Mouse (Mus musculus): ENCODE measurements around the gene Fam83b. TPM values are rescaled to one million over a fixed set of nuclear protein-coding genes. Genes with fewer than 3 reads are reported as not detected.

Fam83b gene
- polyA plus RNA-seq, 1 experiment from 2014 or later: 0.66 TPM

DNA sequence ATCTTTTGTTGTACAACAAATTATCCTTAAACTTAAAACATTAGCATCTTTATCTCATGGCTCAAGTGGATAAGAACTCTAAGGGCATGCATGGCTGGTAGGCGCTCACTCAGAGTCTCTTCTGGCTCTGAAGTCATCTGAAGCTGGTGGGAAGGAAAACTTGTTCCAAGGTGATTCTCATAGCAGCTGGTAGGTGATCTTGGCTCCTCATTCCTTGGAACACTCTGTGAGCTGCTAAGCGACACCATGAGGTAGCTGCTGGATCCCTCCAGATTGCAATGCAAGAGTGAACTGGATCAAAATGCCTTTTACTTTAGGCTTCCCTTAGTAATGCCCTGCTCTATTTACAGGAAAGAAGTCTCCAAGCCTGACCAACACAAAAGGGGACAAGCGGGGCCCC, 34.5 kb downstream of the Fam83b start:
- Histone ChIP-seq H3K27ac (no peak overlapping the region), H3K4me1 (replicated peaks; ENCODE audit: insufficient read depth, low read length) (no peaks in the 10 kb centered on the region), H3K9me3 (replicated peaks; ENCODE audit: low read length) (no peaks in the 10 kb centered on the region), H3K4me2 (ENCODE audit: low read length) (no peak overlapping the region), H3K27me3 (ENCODE audit: insufficient read depth, low read length) (no peaks in the 10 kb centered on the region), H3K4me3 (replicated peaks; ENCODE audit: low read depth, low read length) (no peak overlapping the region), H3K9ac (ENCODE audit: low read depth, low read length) (no peak overlapping the region), H3K36me3 (ENCODE audit: insufficient read depth, low read length) (no peaks in the 10 kb centered on the region)
- ATAC-seq (replicated peaks; ENCODE audit: low FRiP score, low read depth) (no peak), DNase-seq (ENCODE audit: low spot score) (no peak)
- no peak for TF ChIP-seq CTCF (IDR thresholded peaks at IDR 0.05; ENCODE audit: low read depth)
- 84% methylated on average over 3 of the region's 3 CpGs for WGBS

GRCm38 (mm10) chr9:76531368-76531767, 35.5 kb downstream of the Fam83b start:
- H3K27me3 ChIP-seq (ENCODE audit: insufficient read depth, low read length): no peaks in the 10 kb centered on the region
- no peak overlapping the region for H3K27ac ChIP-seq
- H3K4me2 ChIP-seq (ENCODE audit: low read length): no peak overlapping the region
- no peaks in the 10 kb centered on the region for H3K36me3 ChIP-seq (ENCODE audit: insufficient read depth, low read length)
- ATAC-seq (replicated peaks; ENCODE audit: low FRiP score, low read depth) (no peak), DNase-seq (ENCODE audit: low spot score) (no peak)
- 65% methylated on average over 4 of the region's 4 CpGs for WGBS
- H3K4me1 ChIP-seq (replicated peaks; ENCODE audit: insufficient read depth, low read length): no peaks in the 10 kb centered on the region
- H3K9me3 ChIP-seq (replicated peaks; ENCODE audit: low read length): no peaks in the 10 kb centered on the region
- H3K4me3 ChIP-seq (replicated peaks; ENCODE audit: low read depth, low read length): no peak overlapping the region
- TF ChIP-seq CTCF (IDR thresholded peaks at IDR 0.05; ENCODE audit: low read depth): no peak
- H3K9ac ChIP-seq (ENCODE audit: low read depth, low read length): no peak overlapping the region

DNA sequence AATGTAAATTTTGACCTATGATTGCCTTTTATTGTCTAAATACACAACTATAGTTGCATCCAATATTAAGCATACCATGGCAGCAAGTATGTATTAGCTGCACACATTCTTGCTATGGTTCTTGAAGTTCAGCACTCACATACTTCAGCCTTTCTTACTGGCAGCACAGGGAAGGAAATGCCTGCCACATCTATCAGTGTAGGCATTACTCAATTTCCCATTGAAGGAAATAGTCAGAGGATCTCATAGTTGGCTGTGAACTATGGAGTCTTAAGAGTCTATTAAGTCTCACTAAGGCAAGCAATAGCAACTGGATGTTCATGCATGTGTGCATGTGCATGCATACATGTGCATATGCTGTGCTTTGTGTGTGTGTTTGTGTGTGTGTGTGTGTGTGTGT, 41.3 kb downstream of the Fam83b start:
- Histone ChIP-seq H3K36me3 (ENCODE audit: insufficient read depth, low read length) (no peaks in the 10 kb centered on the region), H3K4me1 (replicated peaks; ENCODE audit: insufficient read depth, low read length) (no peaks in the 10 kb centered on the region), H3K9me3 (replicated peaks; ENCODE audit: low read length) (no peaks in the 10 kb centered on the region), H3K27ac (no peak overlapping the region), H3K27me3 (ENCODE audit: insufficient read depth, low read length) (no peaks in the 10 kb centered on the region), H3K4me3 (replicated peaks; ENCODE audit: low read depth, low read length) (no peak overlapping the region), H3K9ac (ENCODE audit: low read depth, low read length) (no peak overlapping the region), H3K4me2 (ENCODE audit: low read length) (no peak overlapping the region)
- ATAC-seq (replicated peaks; ENCODE audit: low FRiP score, low read depth): no peak
- no peak for DNase-seq (ENCODE audit: low spot score)
- TF ChIP-seq CTCF (IDR thresholded peaks at IDR 0.05; ENCODE audit: low read depth): no peak

DNA sequence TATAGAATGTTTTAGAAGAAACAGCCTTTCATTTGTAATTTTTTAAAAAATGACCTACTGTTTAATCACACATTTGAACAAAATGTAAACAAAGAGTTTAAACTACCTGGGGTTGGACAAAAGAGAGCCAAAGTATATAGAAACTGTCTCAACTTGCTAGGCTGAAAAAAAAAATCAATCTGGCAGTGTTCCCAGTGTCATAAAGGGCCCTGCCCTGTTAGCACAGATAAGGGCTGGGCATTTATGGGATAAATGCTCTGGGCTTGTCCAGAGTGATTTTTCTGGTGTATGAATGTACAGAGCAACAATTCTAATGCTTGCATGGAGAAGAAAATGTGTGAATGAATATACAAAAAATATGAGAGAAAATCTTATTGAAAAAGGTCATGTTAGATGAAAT, 43.8 kb downstream of the Fam83b start:
- no peaks in the 10 kb centered on the region for H3K27me3 ChIP-seq (ENCODE audit: insufficient read depth, low read length)
- DNase-seq (ENCODE audit: low spot score): no peak
- no peak for ATAC-seq (replicated peaks; ENCODE audit: low FRiP score, low read depth)
- no peaks in the 10 kb centered on the region for H3K36me3 ChIP-seq (ENCODE audit: insufficient read depth, low read length)
- TF ChIP-seq CTCF (IDR thresholded peaks at IDR 0.05; ENCODE audit: low read depth): no peak
- no peak overlapping the region for H3K27ac ChIP-seq
- H3K9ac ChIP-seq (ENCODE audit: low read depth, low read length): no peak overlapping the region
- H3K4me1 ChIP-seq (replicated peaks; ENCODE audit: insufficient read depth, low read length): no peaks in the 10 kb centered on the region
- no peak overlapping the region for H3K4me3 ChIP-seq (replicated peaks; ENCODE audit: low read depth, low read length)
- H3K9me3 ChIP-seq (replicated peaks; ENCODE audit: low read length): no peaks in the 10 kb centered on the region
- H3K4me2 ChIP-seq (ENCODE audit: low read length): no peak overlapping the region

DNA sequence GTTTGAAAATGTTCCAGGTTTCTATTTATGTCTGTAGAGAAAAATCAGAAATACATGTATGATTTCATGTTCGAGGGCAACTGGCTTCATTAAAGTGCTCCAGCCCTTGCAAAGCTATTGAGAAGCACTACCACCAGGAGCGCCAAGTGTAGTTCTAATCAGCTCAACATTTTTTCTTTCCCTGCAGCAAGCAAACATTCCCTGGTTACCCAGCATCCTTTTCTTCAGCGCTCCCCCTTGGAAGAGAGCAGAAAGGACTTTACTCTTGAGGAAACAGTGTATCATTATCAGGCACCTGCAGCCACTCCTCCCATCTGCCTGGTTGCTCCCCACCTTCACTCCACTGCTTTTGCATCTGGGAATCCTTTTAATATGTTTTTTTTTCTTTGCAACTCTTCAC, 45.3 kb downstream of the Fam83b start:
- H3K27me3 ChIP-seq (ENCODE audit: insufficient read depth, low read length): no peaks in the 10 kb centered on the region
- no peak for TF ChIP-seq CTCF (IDR thresholded peaks at IDR 0.05; ENCODE audit: low read depth)
- H3K4me1 ChIP-seq (replicated peaks; ENCODE audit: insufficient read depth, low read length): no peaks in the 10 kb centered on the region
- H3K4me2 ChIP-seq (ENCODE audit: low read length): no peak overlapping the region
- DNase-seq (ENCODE audit: low spot score) (no peak), ATAC-seq (replicated peaks; ENCODE audit: low FRiP score, low read depth) (no peak)
- 86% methylated on average over 3 of the region's 3 CpGs for WGBS
- H3K9me3 ChIP-seq (replicated peaks; ENCODE audit: low read length): no peaks in the 10 kb centered on the region
- no peak overlapping the region for H3K27ac ChIP-seq
- no peak overlapping the region for H3K4me3 ChIP-seq (replicated peaks; ENCODE audit: low read depth, low read length)
- no peak overlapping the region for H3K9ac ChIP-seq (ENCODE audit: low read depth, low read length)
- no peaks in the 10 kb centered on the region for H3K36me3 ChIP-seq (ENCODE audit: insufficient read depth, low read length)

GRCm38 (mm10) chr9:76518665-76519064, 48.3 kb downstream of the Fam83b start:
- ATAC-seq (replicated peaks; ENCODE audit: low FRiP score, low read depth): no peak
- peak; percentile 50 for TF ChIP-seq CTCF (IDR thresholded peaks at IDR 0.05; ENCODE audit: low read depth)
- DNase-seq (ENCODE audit: low spot score): no peak

GRCm38 (mm10) chr9:76505650-76506049, 61.3 kb downstream of the Fam83b start:
- Histone ChIP-seq H3K4me3 (replicated peaks; ENCODE audit: low read depth, low read length) (no peak overlapping the region), H3K4me2 (ENCODE audit: low read length) (no peak overlapping the region), H3K27ac (no peak overlapping the region), H3K9me3 (replicated peaks; ENCODE audit: low read length) (no peaks in the 10 kb centered on the region), H3K36me3 (ENCODE audit: insufficient read depth, low read length) (no peaks in the 10 kb centered on the region), H3K9ac (ENCODE audit: low read depth, low read length) (no peak overlapping the region), H3K4me1 (replicated peaks; ENCODE audit: insufficient read depth, low read length) (no peaks in the 10 kb centered on the region), H3K27me3 (ENCODE audit: insufficient read depth, low read length) (no peaks in the 10 kb centered on the region)
- ATAC-seq (replicated peaks; ENCODE audit: low FRiP score, low read depth) (no peak), DNase-seq (ENCODE audit: low spot score) (no peak)
- TF ChIP-seq CTCF (IDR thresholded peaks at IDR 0.05; ENCODE audit: low read depth): no peak

More at GRCm38 (mm10) chr9:76518665-76519064, 48.3 kb downstream of the Fam83b start:
- H3K4me3 ChIP-seq (replicated peaks; ENCODE audit: low read depth, low read length): no peak overlapping the region
- no peak overlapping the region for H3K27ac ChIP-seq
- 66% methylated on average over 1 of the region's 1 CpGs for WGBS
- H3K4me1 ChIP-seq (replicated peaks; ENCODE audit: insufficient read depth, low read length): no peaks in the 10 kb centered on the region
- no peaks in the 10 kb centered on the region for H3K9me3 ChIP-seq (replicated peaks; ENCODE audit: low read length)
- no peaks in the 10 kb centered on the region for H3K27me3 ChIP-seq (ENCODE audit: insufficient read depth, low read length)
- no peak overlapping the region for H3K4me2 ChIP-seq (ENCODE audit: low read length)
- no peak overlapping the region for H3K9ac ChIP-seq (ENCODE audit: low read depth, low read length)
- H3K36me3 ChIP-seq (ENCODE audit: insufficient read depth, low read length): no peaks in the 10 kb centered on the region
